8 mouse cellular contexts compared by ENCODE assay signal in genomic region chr7:113607928-113608327, GRCm38 (mm10).
A peak's percentile ranks its signal among the peaks of the same experiment; 100 is the strongest.
DNase-seq lines count a peak whose midpoint lies in the region.

No protein-coding gene starts in this region.

- intact Hi-C loops in left cerebral cortex, postnatal 10 days (cut with DNase I), result loop anchor here (5.0 kb wide), 1 partner anchor 139 kb away; no protein-coding TSS in a partner anchor

- DNase-seq in kidney, postnatal 14 days, result peak; percentile 19
- DNase-seq in kidney, adult 8-10 months, result no peak
- peak; percentile 60 for DNase-seq in cerebellum, adult 8-10 months
- peak; percentile 57 to 76 for DNase-seq in frontal cortex, postnatal 36 days (ENCODE audit: low spot score in 2 of 2)
- DNase-seq in left cerebral cortex, postnatal 10 days (ENCODE audit: extremely low spot score in 1 of 2, low spot score in 2 of 2), result peak; percentile 61 to 67
- DNase-seq in right cerebral cortex, postnatal 14 days, result peak; percentile 48
- no peak for DNase-seq in yolk sac, embryonic 10.5 days (ENCODE audit: low spot score)
- DNase-seq in spleen, adult 12 weeks (ENCODE audit: low spot score), result no peak

Comparison
In these comparisons a context has a peak if more than half of its experiments do, and no peak if none do; other contexts are left out.
1. DNase-seq: peak in kidney, postnatal 14 days (single experiment), cerebellum, adult 8-10 months (single experiment), frontal cortex, postnatal 36 days (2 of 2), left cerebral cortex, postnatal 10 days (2 of 2) and right cerebral cortex, postnatal 14 days (single experiment); none in kidney, adult 8-10 months (0 of 2), yolk sac, embryonic 10.5 days (single experiment) and spleen, adult 12 weeks (single experiment).